Mouse (Mus musculus): ENCODE measurements around the gene Ccdc12. TPM values are rescaled to one million over a fixed set of nuclear protein-coding genes. Genes with fewer than 3 reads are reported as not detected.

The Ccdc12 gene
- total and polyA plus RNA-seq, 2 experiments from 2014 or later, result 25.0 to 102 TPM

GRCm38 (mm10) chr9:110642812-110643524 lies 13.3 kb upstream of the Ccdc12 start:
- Histone ChIP-seq H3K9ac (replicated peaks; ENCODE audit: low read length, poor library complexity, severe bottlenecking) (no peak overlapping the region), H3K27me3 (ENCODE audit: insufficient read depth, low read length) (no peaks in the 10 kb centered on the region), H3K4me2 (ENCODE audit: low read depth, low read length, poor library complexity, severe bottlenecking) (no peak overlapping the region), H3K4me1 (ENCODE audit: insufficient read depth, low read length) (no peaks in the 10 kb centered on the region), H3K27ac (ENCODE audit: low read depth, low read length) (no peak overlapping the region), H3K36me3 (ENCODE audit: insufficient read depth, low read length) (peaks cover 13% of the 10 kb centered on the region), H3K4me3 (ENCODE audit: low read depth, low read length) (no peak overlapping the region), H3K9me3 (ENCODE audit: low read length) (no peaks in the 10 kb centered on the region)
- DNase-seq (ENCODE audit: low spot score) (no peak), ATAC-seq (ENCODE audit: low FRiP score) (no peak)
- WGBS, result 53% methylated on average over 5 of the region's 5 CpGs
- TF ChIP-seq CTCF (IDR thresholded peaks at IDR 0.05), result no peak

DNA sequence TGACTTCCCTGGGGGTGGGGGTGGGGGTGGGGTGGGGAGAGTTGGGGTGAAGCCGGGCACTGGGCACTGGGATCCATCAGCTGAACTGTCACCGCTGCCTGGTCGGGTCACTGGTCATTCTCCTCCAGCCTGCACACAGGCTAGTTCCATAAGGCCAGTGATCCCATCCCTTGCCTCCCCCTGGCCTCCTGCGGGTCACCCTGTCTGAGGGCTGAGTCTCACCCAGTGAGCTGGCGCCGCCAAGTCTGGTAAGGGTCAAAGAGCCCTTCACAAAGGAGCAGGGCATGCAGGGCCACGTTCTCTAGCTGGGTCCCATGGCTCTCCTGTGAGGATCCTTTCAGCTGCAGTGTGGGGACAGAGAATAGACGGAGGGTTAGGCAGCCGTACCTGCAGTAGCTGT lies 12.5 kb upstream of the Ccdc12 start:
- 75% methylated on average over 9 of the region's 9 CpGs for WGBS
- TF ChIP-seq CTCF (IDR thresholded peaks at IDR 0.05), result no peak

GRCm38 (mm10) chr9:110644295-110644694 lies 12.0 kb upstream of the Ccdc12 start:
- no peak overlapping the region for H3K9ac ChIP-seq (replicated peaks; ENCODE audit: low read length, poor library complexity, severe bottlenecking)
- H3K4me2 ChIP-seq (ENCODE audit: low read depth, low read length, poor library complexity, severe bottlenecking), result no peak overlapping the region
- no peak for TF ChIP-seq CTCF (IDR thresholded peaks at IDR 0.05)
- H3K27ac ChIP-seq (ENCODE audit: low read depth, low read length), result no peak overlapping the region
- DNase-seq (ENCODE audit: low spot score) (no peak), ATAC-seq (ENCODE audit: low FRiP score) (no peak)
- H3K4me3 ChIP-seq (ENCODE audit: low read depth, low read length), result no peak overlapping the region
- WGBS, result 85% methylated on average over 10 of the region's 10 CpGs
- H3K27me3 ChIP-seq (ENCODE audit: insufficient read depth, low read length), result no peaks in the 10 kb centered on the region
- no peaks in the 10 kb centered on the region for H3K9me3 ChIP-seq (ENCODE audit: low read length)
- H3K36me3 ChIP-seq (ENCODE audit: insufficient read depth, low read length), result no peaks in the 10 kb centered on the region
- H3K4me1 ChIP-seq (ENCODE audit: insufficient read depth, low read length), result peaks cover 2% of the 10 kb centered on the region

More for the DNA sequence above, 12.5 kb upstream of the Ccdc12 start:
- Histone ChIP-seq H3K27ac (ENCODE audit: low read depth, low read length) (no peak overlapping the region), H3K9ac (replicated peaks; ENCODE audit: low read length, poor library complexity, severe bottlenecking) (no peak overlapping the region), H3K27me3 (ENCODE audit: insufficient read depth, low read length) (no peaks in the 10 kb centered on the region), H3K4me1 (ENCODE audit: insufficient read depth, low read length) (no peaks in the 10 kb centered on the region), H3K36me3 (ENCODE audit: insufficient read depth, low read length) (peaks cover 4% of the 10 kb centered on the region), H3K4me3 (ENCODE audit: low read depth, low read length) (no peak overlapping the region), H3K4me2 (ENCODE audit: low read depth, low read length, poor library complexity, severe bottlenecking) (no peak overlapping the region), H3K9me3 (ENCODE audit: low read length) (no peaks in the 10 kb centered on the region)
- DNase-seq (ENCODE audit: low spot score) (no peak), ATAC-seq (ENCODE audit: low FRiP score) (no peak)

DNA sequence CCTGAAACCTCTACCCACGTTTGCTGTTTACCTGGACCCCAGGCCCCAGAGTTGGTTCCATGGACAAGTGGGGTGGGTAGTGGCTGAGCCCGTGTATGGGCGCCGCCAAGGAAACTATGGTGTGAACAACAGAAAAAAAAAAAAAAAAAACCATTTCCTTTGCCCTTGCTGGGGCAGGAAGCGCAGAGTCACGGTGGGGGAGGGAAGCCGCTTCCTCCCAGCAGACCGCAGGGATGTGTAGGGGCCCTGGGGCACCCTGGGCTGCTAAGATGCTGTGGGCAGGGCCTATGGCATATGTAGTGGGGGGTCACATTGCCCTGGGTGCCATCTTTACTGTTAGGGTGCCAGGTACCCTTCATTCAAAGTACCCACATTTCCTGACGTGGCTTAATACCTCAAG lies 11.1 kb upstream of the Ccdc12 start:
- no peaks in the 10 kb centered on the region for H3K36me3 ChIP-seq (ENCODE audit: insufficient read depth, low read length)

DNA sequence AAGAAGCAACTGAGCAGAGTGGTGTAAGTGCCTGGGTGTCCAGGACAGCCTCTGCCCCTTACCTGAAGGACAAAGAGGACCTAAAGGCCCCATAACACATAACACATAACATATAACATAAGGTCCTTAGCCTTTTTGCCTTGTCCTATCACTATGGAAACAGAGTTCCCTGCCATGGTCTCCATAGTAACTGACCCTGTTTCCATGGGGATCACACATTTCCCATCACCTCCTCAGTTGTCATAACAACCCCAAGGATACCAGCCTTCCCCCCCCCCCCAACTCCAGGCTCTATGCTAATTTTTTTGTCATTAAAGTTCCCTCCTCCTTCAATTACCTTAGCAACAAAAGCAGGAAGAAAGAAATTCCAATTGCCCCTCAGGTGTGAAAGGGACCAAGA lies 6.5 kb upstream of the Ccdc12 start:
- no peaks in the 10 kb centered on the region for H3K9me3 ChIP-seq (ENCODE audit: low read length)
- DNase-seq (ENCODE audit: low spot score) (peak; percentile 70), ATAC-seq (ENCODE audit: low FRiP score) (peak; percentile 73)
- no peak overlapping the region for H3K9ac ChIP-seq (replicated peaks; ENCODE audit: low read length, poor library complexity, severe bottlenecking)
- no peaks in the 10 kb centered on the region for H3K27me3 ChIP-seq (ENCODE audit: insufficient read depth, low read length)
- 0 out of 2 replicates have a peak overlapping the region, but pooled peaks have one; percentile 18 for H3K4me2 ChIP-seq (ENCODE audit: low read depth, low read length, poor library complexity, severe bottlenecking)
- H3K4me3 ChIP-seq (ENCODE audit: low read depth, low read length), result no peak overlapping the region
- peak overlapping the region; percentile 64 for H3K27ac ChIP-seq (ENCODE audit: low read depth, low read length)
- no peak for TF ChIP-seq CTCF (IDR thresholded peaks at IDR 0.05)
- H3K36me3 ChIP-seq (ENCODE audit: insufficient read depth, low read length), result no peaks in the 10 kb centered on the region
- H3K4me1 ChIP-seq (ENCODE audit: insufficient read depth, low read length), result peaks cover 16% of the 10 kb centered on the region

More for the DNA sequence above, 11.1 kb upstream of the Ccdc12 start:
- TF ChIP-seq CTCF (IDR thresholded peaks at IDR 0.05), result no peak
- Histone ChIP-seq H3K4me2 (ENCODE audit: low read depth, low read length, poor library complexity, severe bottlenecking) (no peak overlapping the region), H3K4me3 (ENCODE audit: low read depth, low read length) (no peak overlapping the region), H3K9me3 (ENCODE audit: low read length) (no peaks in the 10 kb centered on the region), H3K27ac (ENCODE audit: low read depth, low read length) (no peak overlapping the region), H3K27me3 (ENCODE audit: insufficient read depth, low read length) (no peaks in the 10 kb centered on the region), H3K4me1 (ENCODE audit: insufficient read depth, low read length) (peaks cover 6% of the 10 kb centered on the region), H3K9ac (replicated peaks; ENCODE audit: low read length, poor library complexity, severe bottlenecking) (no peak overlapping the region)
- DNase-seq (ENCODE audit: low spot score) (no peak), ATAC-seq (ENCODE audit: low FRiP score) (no peak)
- 86% methylated on average over 9 of the region's 9 CpGs for WGBS

DNA sequence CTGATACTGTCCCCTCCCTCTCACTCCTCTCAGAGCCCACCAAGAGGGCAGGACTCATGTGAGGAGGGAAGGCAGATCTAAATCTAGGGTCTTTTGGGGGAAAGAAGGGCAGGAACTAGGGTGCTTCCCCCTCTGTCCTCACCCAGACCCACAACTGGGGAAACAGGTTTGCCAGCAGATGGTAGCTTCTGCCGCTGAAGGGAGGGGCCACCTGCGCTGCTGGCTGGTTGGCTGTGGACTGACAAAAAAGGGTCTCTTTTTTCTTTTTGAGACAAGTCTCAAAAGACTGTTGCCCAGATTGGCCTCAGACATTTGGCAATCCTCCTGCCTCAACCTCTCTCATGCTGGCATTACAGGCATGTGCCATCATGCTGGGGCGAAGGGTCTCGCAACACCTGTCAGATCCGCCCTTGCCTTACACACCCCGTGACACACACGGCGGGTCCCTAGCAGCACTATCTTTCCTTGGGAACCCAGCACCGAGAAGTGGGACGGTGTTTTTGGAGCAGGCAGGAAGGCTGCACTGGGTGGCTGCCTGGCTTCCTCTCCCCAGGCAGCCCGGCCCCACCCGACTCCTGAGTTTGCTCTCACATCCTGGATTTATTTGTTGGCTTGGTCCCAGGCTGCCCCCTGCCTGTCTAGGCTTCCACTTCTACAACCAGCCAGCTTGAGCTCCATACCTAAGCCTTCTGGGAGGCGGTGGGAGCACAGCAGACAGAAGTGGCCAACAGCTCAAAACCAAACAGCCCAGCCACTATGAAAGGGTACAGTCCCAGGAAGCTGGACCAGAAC lies 4.2 kb upstream of the Ccdc12 start:
- H3K4me2 ChIP-seq (ENCODE audit: low read depth, low read length, poor library complexity, severe bottlenecking), result peak overlapping the region; percentile 89
- no peak overlapping the region; the same call in 1 of the 2 replicates for H3K4me3 ChIP-seq (ENCODE audit: low read depth, low read length)
- DNase-seq (ENCODE audit: low spot score) (no peak), ATAC-seq (ENCODE audit: low FRiP score) (no peak)
- no peak overlapping the region for H3K27ac ChIP-seq (ENCODE audit: low read depth, low read length)
- H3K27me3 ChIP-seq (ENCODE audit: insufficient read depth, low read length), result no peaks in the 10 kb centered on the region
- H3K4me1 ChIP-seq (ENCODE audit: insufficient read depth, low read length), result peaks cover 20% of the 10 kb centered on the region
- H3K9me3 ChIP-seq (ENCODE audit: low read length), result no peaks in the 10 kb centered on the region
- peak; percentile 47 for TF ChIP-seq CTCF (IDR thresholded peaks at IDR 0.05)
- WGBS, result 42% methylated on average over 13 of the region's 13 CpGs
- H3K9ac ChIP-seq (replicated peaks; ENCODE audit: low read length, poor library complexity, severe bottlenecking), result 0 out of 2 replicates have a peak overlapping the region, but pooled peaks have one; percentile 33
- H3K36me3 ChIP-seq (ENCODE audit: insufficient read depth, low read length), result no peaks in the 10 kb centered on the region
